Mouse (Mus musculus) lung, embryonic 14.5 days (tissue): Measurements from ENCODE around the gene Mon1a. TPM values are rescaled to one million over a fixed set of nuclear protein-coding genes. Genes with fewer than 3 reads are reported as not detected.

Source experiments
- ATAC-seq: fragments of 200-750 bp; cut with Nextera tagmentation; 2 replicates; pipeline ENCODE4 v1.8.0; 2017; ENCODE audit warnings: mild to moderate bottlenecking, moderate TSS enrichment, moderate library complexity; ENCODE audit not compliant: insufficient read depth
- DNase-seq: peaks from one replicate; pipeline ENCODE4 v3.0.0-alpha.2; 2015
- H3K27ac ChIP-seq: fragments of 300-500 bp; sonication (generic); 2 replicates; pipeline ENCODE4 v1.5.1; 2014; ENCODE audit warnings: low read depth, mild to moderate bottlenecking, moderate library complexity
- H3K27me3 ChIP-seq: fragments of 300-500 bp; sonication (generic); 2 replicates; pipeline ENCODE4 v1.6.1; 2014; ENCODE audit warnings: low read length, control low read depth; ENCODE audit not compliant: insufficient read depth
- H3K36me3 ChIP-seq: fragments of 300-500 bp; sonication (generic); 2 replicates; pipeline ENCODE4 v1.6.1; 2014; ENCODE audit warnings: control low read depth; ENCODE audit not compliant: insufficient read depth
- H3K4me1 ChIP-seq: fragments of 300-500 bp; sonication (generic); 2 replicates; pipeline ENCODE4 v1.6.1; 2014; ENCODE audit warnings: antibody characterized with exemption, control low read depth; ENCODE audit not compliant: insufficient read depth
- H3K4me2 ChIP-seq: fragments of 300-500 bp; sonication (generic); 2 replicates; pipeline ENCODE4 v1.6.1; 2014; ENCODE audit warnings: mild to moderate bottlenecking
- H3K4me3 ChIP-seq: fragments of 300-500 bp; sonication (generic); 2 replicates; pipeline ENCODE4 v1.5.1; 2014; ENCODE audit warnings: low read depth, low read length
- H3K9ac ChIP-seq: fragments of 300-500 bp; sonication (generic); 2 replicates; pipeline ENCODE4 v1.6.1; 2014
- H3K9me3 ChIP-seq: fragments of 300-500 bp; sonication (generic); 2 replicates; pipeline ENCODE4 v1.6.1; 2016; ENCODE audit warnings: low read depth, low read length, control low read depth
- CTCF ChIP-seq: IDR thresholded peaks from 2 replicates; pipeline ENCODE4 v1.5.1; 2016; ENCODE audit warnings: antibody characterized with exemption, low read depth
- WGBS: fragments of 180-500 bp; shearing (Covaris S2); extraction: QIAGEN DNeasy Blood & Tissue Kit; methylation state at CpG from one replicate; pipeline ENCODE4 v1.1.7; 2014; 5-methylcytosine and 5-hydroxymethylcytosine counted together
- polyA plus RNA-seq: library from polyadenylated mRNA; unstranded; fragments of >200 nt; fragmentation: Nextera tagmentation; extraction: Ambion mirVana; gene quantifications from 2 replicates; pipeline ENCODE4 v1.2.1, GENCODE M21; 2014

Mon1a gene
- 11.9 and 13.0 TPM in 2 replicates for polyA plus RNA-seq

DNA sequence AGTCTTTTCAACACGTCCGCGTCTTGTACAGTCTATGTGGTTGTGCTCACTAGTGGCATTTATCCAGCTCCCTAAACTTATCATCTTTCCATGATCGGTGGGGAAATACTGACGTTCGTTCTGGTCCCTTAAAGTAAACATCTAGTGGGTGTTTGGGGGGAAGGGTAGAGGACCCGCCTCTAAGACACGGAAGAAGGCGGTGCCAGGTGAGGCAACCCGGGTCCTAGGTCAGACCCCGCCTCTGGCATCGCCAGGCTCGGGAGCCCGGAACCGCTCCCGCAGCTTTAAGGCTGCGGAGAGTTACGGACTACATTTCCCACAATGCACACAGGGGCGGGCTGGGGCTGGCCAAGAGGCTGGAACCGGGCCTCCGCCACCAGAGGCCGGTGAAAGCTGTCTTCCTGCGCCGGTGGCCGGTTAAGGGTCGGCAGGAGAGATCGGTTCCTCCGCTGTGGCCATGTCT, at the start of gene Mon1a:
TSS of gene Mon1a (plus strand) at position 348 of the 463 bp plus-strand sequence.
- Histone ChIP-seq H3K27ac (no peak within 1 kb of the TSS), H3K4me1 (peaks cover 7% of the 10 kb centered on the region; the same call in 1 of the 2 replicates), H3K4me3 (peak within 1 kb of the TSS; percentile 79), H3K36me3 (no peaks in the 10 kb centered on the region), H3K9me3 (no peaks in the 10 kb centered on the region), H3K27me3 (no peaks in the 10 kb centered on the region), H3K9ac (peak within 1 kb of the TSS; percentile 73), H3K4me2 (peak within 1 kb of the TSS; percentile 89)
- WGBS = under 1% methylated on average over 28 of the region's 28 CpGs
- peak; percentile 90 for DNase-seq
- TF ChIP-seq CTCF = no peak
- peak; percentile 97 for ATAC-seq

DNA sequence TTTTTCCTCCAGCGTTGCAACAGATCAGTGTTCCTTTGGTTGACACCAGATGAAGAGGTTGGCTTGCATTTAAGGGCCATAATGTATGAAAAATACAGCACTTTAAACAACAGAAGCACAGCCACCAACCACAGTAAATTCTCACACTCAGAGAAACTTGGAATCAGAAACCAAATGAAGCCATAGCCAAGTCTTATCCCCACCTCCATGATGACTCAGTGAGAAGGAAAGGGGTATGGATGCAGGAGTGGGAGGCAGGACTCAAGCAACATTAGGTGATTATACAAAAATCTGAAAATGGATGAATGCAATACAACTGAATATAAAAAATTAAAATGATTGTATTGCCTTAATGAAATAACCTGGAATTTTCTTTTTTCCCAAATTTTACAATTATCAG, 49.1 kb upstream of the Mon1a start:
- Histone ChIP-seq H3K4me1 (no peaks in the 10 kb centered on the region), H3K9me3 (no peaks in the 10 kb centered on the region), H3K27ac (no peak overlapping the region), H3K4me2 (no peak overlapping the region), H3K9ac (no peak overlapping the region), H3K36me3 (peaks cover 27% of the 10 kb centered on the region), H3K27me3 (no peaks in the 10 kb centered on the region), H3K4me3 (no peak overlapping the region)
- DNase-seq (no peak), ATAC-seq (no peak)
- WGBS = 95% methylated on average over 1 of the region's 1 CpGs
- no peak for TF ChIP-seq CTCF

DNA sequence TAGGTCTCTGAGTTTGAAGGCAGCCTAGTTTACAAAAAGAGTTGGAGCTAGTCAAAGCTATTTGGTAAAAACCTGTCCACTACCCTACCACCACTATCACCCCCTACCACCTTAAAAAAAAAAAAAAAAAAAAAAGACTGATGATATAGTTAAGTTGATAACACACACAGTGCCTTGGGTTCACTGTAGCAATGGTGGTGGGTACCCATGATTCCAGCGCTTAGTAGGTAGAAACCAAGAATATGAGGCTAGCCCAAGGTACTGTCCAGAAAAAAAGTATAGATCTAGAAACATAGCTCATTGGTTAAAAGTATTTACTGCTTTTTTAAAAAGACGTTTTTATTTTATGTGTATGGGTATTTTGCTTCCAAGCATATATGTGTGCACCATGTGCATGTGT, 45.2 kb upstream of the Mon1a start:
- H3K36me3 ChIP-seq = peaks cover 49% of the 10 kb centered on the region

DNA sequence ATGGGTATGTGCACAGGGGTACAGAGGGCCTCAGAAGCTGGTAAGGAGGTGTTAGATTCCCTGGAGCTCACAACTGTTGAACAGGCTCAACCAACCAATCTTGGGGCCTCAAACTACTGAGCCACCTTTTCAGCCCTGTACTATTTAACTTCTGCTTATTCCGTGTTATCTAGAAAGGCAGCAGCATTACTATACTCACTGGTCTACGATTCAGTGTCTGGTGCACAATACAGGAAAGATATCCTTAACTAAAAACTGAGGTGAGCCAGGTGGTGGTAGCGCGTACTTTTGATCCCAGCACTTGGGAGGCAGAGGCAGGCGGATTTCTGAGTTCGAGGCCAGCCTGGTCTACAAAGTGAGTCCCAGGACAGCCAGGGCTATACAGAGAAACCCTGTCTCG, 39.0 kb upstream of the Mon1a start:
- no peak overlapping the region for H3K9ac ChIP-seq
- DNase-seq = no peak
- no peaks in the 10 kb centered on the region for H3K4me1 ChIP-seq
- ATAC-seq = no peak
- no peak overlapping the region for H3K4me3 ChIP-seq
- H3K27ac ChIP-seq = no peak overlapping the region
- TF ChIP-seq CTCF = no peak
- WGBS = 97% methylated on average over 7 of the region's 7 CpGs
- H3K9me3 ChIP-seq = no peaks in the 10 kb centered on the region
- no peaks in the 10 kb centered on the region for H3K27me3 ChIP-seq
- H3K36me3 ChIP-seq = peaks cover 57% of the 10 kb centered on the region
- no peak overlapping the region for H3K4me2 ChIP-seq

More for the DNA sequence above, 45.2 kb upstream of the Mon1a start:
- H3K4me2 ChIP-seq = no peak overlapping the region
- no peak overlapping the region for H3K4me3 ChIP-seq
- H3K9ac ChIP-seq = no peak overlapping the region
- no peaks in the 10 kb centered on the region for H3K27me3 ChIP-seq
- no peaks in the 10 kb centered on the region for H3K4me1 ChIP-seq
- ATAC-seq (no peak), DNase-seq (no peak)
- 95% methylated on average over 2 of the region's 2 CpGs for WGBS
- no peaks in the 10 kb centered on the region for H3K9me3 ChIP-seq
- no peak overlapping the region for H3K27ac ChIP-seq
- no peak for TF ChIP-seq CTCF

DNA sequence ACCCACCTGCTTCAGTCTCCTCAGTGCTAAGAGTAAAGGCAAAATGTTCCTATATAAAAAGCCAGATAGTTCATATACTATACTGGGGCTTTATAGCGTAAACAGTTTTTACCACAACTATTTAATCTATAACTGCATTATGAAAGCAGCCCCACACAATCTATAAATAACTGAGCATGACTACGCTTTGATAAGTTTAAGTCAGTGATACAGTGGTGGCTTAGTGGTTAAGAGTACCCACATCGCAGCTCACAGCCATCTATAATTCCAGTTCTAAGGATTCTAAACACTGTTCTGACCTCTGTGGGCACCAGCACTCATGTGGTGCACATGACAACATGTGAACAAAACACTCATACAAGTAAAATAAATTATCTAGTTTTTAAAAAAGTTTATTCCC, 29.6 kb upstream of the Mon1a start:
- Histone ChIP-seq H3K4me1 (no peaks in the 10 kb centered on the region), H3K27ac (no peak overlapping the region), H3K4me3 (no peak overlapping the region), H3K27me3 (no peaks in the 10 kb centered on the region), H3K9me3 (no peaks in the 10 kb centered on the region), H3K36me3 (peaks cover 33% of the 10 kb centered on the region), H3K9ac (no peak overlapping the region), H3K4me2 (no peak overlapping the region)
- DNase-seq (no peak), ATAC-seq (no peak)
- no peak for TF ChIP-seq CTCF
- 87% methylated on average over 3 of the region's 3 CpGs for WGBS

DNA sequence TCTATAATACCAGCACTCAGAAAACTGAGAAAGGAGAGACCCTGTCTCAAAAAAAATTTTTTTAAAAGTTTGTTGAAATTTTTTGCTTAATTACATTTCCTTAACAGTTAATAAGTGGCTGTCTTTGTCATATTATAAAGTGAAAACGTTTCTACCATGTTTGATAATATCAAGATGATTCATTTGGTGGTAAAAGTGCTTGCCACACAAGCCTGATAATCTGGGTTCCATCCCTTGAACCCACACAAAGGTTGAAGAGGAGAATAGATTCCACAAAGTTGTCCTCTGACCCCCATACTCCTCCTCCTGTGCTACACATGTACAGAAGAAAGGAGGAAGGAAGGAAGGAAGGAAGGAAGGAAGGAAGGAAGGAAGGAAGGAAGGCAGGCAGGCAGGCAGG, 23.5 kb upstream of the Mon1a start:
- Histone ChIP-seq H3K36me3 (peaks cover 16% of the 10 kb centered on the region), H3K27me3 (no peaks in the 10 kb centered on the region), H3K9me3 (no peaks in the 10 kb centered on the region), H3K4me3 (no peak overlapping the region), H3K4me2 (no peak overlapping the region), H3K9ac (no peak overlapping the region), H3K27ac (no peak overlapping the region), H3K4me1 (no peaks in the 10 kb centered on the region)
- no peak for ATAC-seq
- no peak for TF ChIP-seq CTCF
- 48% methylated on average over 1 of the region's 1 CpGs for WGBS
- no peak for DNase-seq

DNA sequence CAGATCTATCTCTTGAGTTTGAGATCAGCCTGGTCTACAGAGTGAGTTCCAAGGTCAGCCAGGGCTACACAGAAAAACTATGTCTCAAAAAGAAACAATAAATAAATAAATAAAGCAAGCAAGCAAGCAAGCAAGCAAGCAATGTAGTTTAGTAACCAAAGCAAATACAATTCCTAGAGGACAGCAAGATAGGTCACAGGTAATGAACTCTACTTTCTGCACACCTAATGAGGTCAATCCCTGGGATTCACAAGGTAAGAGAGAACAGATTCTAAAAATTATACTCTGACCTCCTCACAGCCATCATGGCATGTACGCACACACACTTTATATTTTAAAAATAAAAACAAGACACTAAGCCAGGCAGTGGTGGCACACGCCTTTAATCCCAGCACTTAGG, 21.9 kb upstream of the Mon1a start:
- no peak for TF ChIP-seq CTCF
- DNase-seq (no peak), ATAC-seq (no peak)
- Histone ChIP-seq H3K9me3 (no peaks in the 10 kb centered on the region), H3K4me3 (no peak overlapping the region), H3K27me3 (no peaks in the 10 kb centered on the region), H3K4me1 (peaks cover 1% of the 10 kb centered on the region; the same call in 1 of the 2 replicates), H3K36me3 (peaks cover 11% of the 10 kb centered on the region), H3K27ac (no peak overlapping the region), H3K4me2 (no peak overlapping the region), H3K9ac (no peak overlapping the region)
- 92% methylated on average over 2 of the region's 2 CpGs for WGBS
